Mouse (Mus musculus) spleen, adult 2 months (tissue): Measurements from ENCODE around the gene Krtap5-1. TPM values are rescaled to one million over a fixed set of nuclear protein-coding genes. Genes with fewer than 3 reads are reported as not detected.
"Not testable (repeated sequence)": the region's sequence is repeated elsewhere in the genome, so short reads cannot be mapped to it uniquely, and the experiment has no call there.

Experiments used
- DNase-seq, 2 experiments: peaks; one replicate each; pipeline versions ENCODE4 v3.0.0 to v3.0.0-alpha.2; 2012 to 2021; ENCODE audit warnings: low spot score in 2 of 2, low read depth in 1 of 2
- H3K27ac ChIP-seq: fragments of 200-500 bp; 2 replicates; pipeline ENCODE4 v1.5.1; 2012; ENCODE audit warnings: low read length, inconsistent platforms; ENCODE audit not compliant: insufficient read depth
- H3K27me3 ChIP-seq: fragments of 200-500 bp; 2 replicates; pipeline ENCODE4 v1.6.1; 2012; ENCODE audit warnings: mild to moderate bottlenecking, moderate library complexity, low read length, inconsistent platforms; ENCODE audit not compliant: control insufficient read depth, insufficient read depth
- H3K36me3 ChIP-seq: fragments of 200-500 bp; 2 replicates; pipeline ENCODE4 v1.6.1; 2012; ENCODE audit warnings: mild to moderate bottlenecking, low read length, inconsistent platforms; ENCODE audit not compliant: control insufficient read depth, insufficient read depth
- H3K4me1 ChIP-seq: fragments of 200-500 bp; 2 replicates; pipeline ENCODE4 v1.6.1; 2011; ENCODE audit warnings: inconsistent platforms; ENCODE audit not compliant: control insufficient read depth, insufficient read depth, insufficient read length
- H3K4me3 ChIP-seq: fragments of 200-500 bp; 2 replicates; pipeline ENCODE4 v1.5.1; 2011; ENCODE audit warnings: mild to moderate bottlenecking, inconsistent platforms; ENCODE audit not compliant: insufficient read depth, insufficient read length; ENCODE audit errors: extremely low read depth
- CTCF ChIP-seq: fragments of 200-500 bp; IDR thresholded peaks from 2 replicates; pipeline ENCODE4 v1.5.1; 2011; ENCODE audit warnings: mild to moderate bottlenecking, inconsistent platforms; ENCODE audit not compliant: insufficient read depth, insufficient read length, insufficient replicate concordance; ENCODE audit errors: extremely low read depth
- POLR2A ChIP-seq: fragments of 200-500 bp; IDR thresholded peaks from 2 replicates; pipeline ENCODE4 v1.6.1; 2011; ENCODE audit warnings: low read depth, low read length, inconsistent platforms
- WGBS: fragments of 180-500 bp; shearing (Covaris S2); methylation state at CpG from one replicate; pipeline ENCODE4 v1.1.7; 2018; 5-methylcytosine and 5-hydroxymethylcytosine counted together
- polyA plus RNA-seq: library from polyadenylated mRNA; depleted of rRNA; stranded (reverse); fragments of >200 nt; gene quantifications from 2 replicates; pipeline ENCODE4 v1.2.3, GENCODE M21; 2012

Krtap5-1 gene
- polyA plus RNA-seq, 1 experiment, result not detected

- Histone ChIP-seq H3K4me3 (no peak overlapping the region), H3K27ac (no peak overlapping the region), H3K36me3 (no peaks in the 10 kb centered on the region), H3K4me1 (no peaks in the 10 kb centered on the region), H3K27me3 (no peaks in the 10 kb centered on the region; the same call in 1 of the 2 replicates)
- TF ChIP-seq CTCF (no peak), POLR2A (no peak)
- no peak for DNase-seq
Measured at GRCm38 (mm10) chr7:142295418-142295817, 1.5 kb downstream of the Krtap5-1 start.

- H3K36me3 ChIP-seq, H3K27me3 ChIP-seq, H3K27ac ChIP-seq, H3K4me1 ChIP-seq, H3K4me3 ChIP-seq: not testable (repeated sequence)
- peak in 1 of 2 experiments; percentile 19 for DNase-seq
- TF ChIP-seq CTCF, result peak; percentile 40; the same call in 1 of the 2 replicates
- WGBS, result 2% methylated on average over 2 of the region's 2 CpGs
Measured at GRCm38 (mm10) chr7:142293851-142294250, 3.1 kb downstream of the Krtap5-1 start.

- not testable (repeated sequence) for H3K27me3 ChIP-seq, DNase-seq, H3K4me3 ChIP-seq, H3K4me1 ChIP-seq, H3K36me3 ChIP-seq, H3K27ac ChIP-seq
- 85% methylated on average over 9 of the region's 9 CpGs for WGBS
Measured at GRCm38 (mm10) chr7:142285910-142286612, 10.9 kb downstream of the Krtap5-1 start.

- DNase-seq, result no peak
- Histone ChIP-seq H3K4me1 (no peaks in the 10 kb centered on the region), H3K4me3 (no peak overlapping the region), H3K27ac (no peak overlapping the region), H3K27me3 (0 out of 2 replicates have a peak, but pooled peaks cover 2% of the 10 kb centered on the region), H3K36me3 (no peaks in the 10 kb centered on the region)
- TF ChIP-seq POLR2A (no peak), CTCF (no peak)
- 28% methylated on average over 23 of the region's 23 CpGs for WGBS
Measured at GRCm38 (mm10) chr7:142285130-142285835, 11.6 kb downstream of the Krtap5-1 start.

GRCm38 (mm10) chr7:142284615-142285080 is 12.3 kb downstream of the Krtap5-1 start:
- peak; percentile 71 to 82 for DNase-seq
- 0 out of 2 replicates have a peak, but pooled peaks cover 2% of the 10 kb centered on the region for H3K27me3 ChIP-seq

GRCm38 (mm10) chr7:142284023-142284591 is 12.8 kb downstream of the Krtap5-1 start:
- TF ChIP-seq POLR2A, result no peak
- no peak for TF ChIP-seq CTCF
- Histone ChIP-seq H3K36me3 (no peaks in the 10 kb centered on the region), H3K4me1 (no peaks in the 10 kb centered on the region), H3K27me3 (0 out of 2 replicates have a peak, but pooled peaks cover 2% of the 10 kb centered on the region), H3K4me3 (peak overlapping the region; percentile 61), H3K27ac (peak overlapping the region; percentile 14)
- under 1% methylated on average over 38 of the region's 38 CpGs for WGBS
- DNase-seq, result peak; percentile 30 to 37

More at GRCm38 (mm10) chr7:142284615-142285080, 12.3 kb downstream of the Krtap5-1 start:
- TF ChIP-seq POLR2A, result no peak
- peak; percentile 67; the same call in 1 of the 2 replicates for TF ChIP-seq CTCF
- peak overlapping the region; percentile 14; the same call in 1 of the 2 replicates for H3K27ac ChIP-seq
- H3K36me3 ChIP-seq, result no peaks in the 10 kb centered on the region
- H3K4me1 ChIP-seq, result no peaks in the 10 kb centered on the region
- whole genome bisulfite sequencing, result under 1% methylated on average over 19 of the region's 19 CpGs
- peak overlapping the region; percentile 61 for H3K4me3 ChIP-seq

- not testable (repeated sequence) for H3K36me3 ChIP-seq, H3K27me3 ChIP-seq, H3K4me1 ChIP-seq, H3K4me3 ChIP-seq, H3K27ac ChIP-seq, DNase-seq
- 87% methylated on average over 2 of the region's 2 CpGs for WGBS
Measured at GRCm38 (mm10) chr7:142282847-142283246, 14.1 kb downstream of the Krtap5-1 start.

GRCm38 (mm10) chr7:142279291-142279690 is 17.6 kb downstream of the Krtap5-1 start:
- H3K27ac ChIP-seq, H3K27me3 ChIP-seq, DNase-seq, H3K36me3 ChIP-seq, H3K4me3 ChIP-seq, H3K4me1 ChIP-seq: not testable (repeated sequence)
- 90% methylated on average over 1 of the region's 1 CpGs for WGBS
